Mouse (Mus musculus) neural tube, embryonic 13.5 days (tissue): ENCODE results near the gene Sipa1l2. TPM values are rescaled to one million over a fixed set of nuclear protein-coding genes. Genes with fewer than 3 reads are reported as not detected.

ENCODE experiments used
- ATAC-seq: fragments of 200-750 bp; cut with Nextera tagmentation; 2 replicates; pipeline ENCODE4 v1.8.0; 2017; ENCODE audit warnings: low read depth, mild to moderate bottlenecking, moderate TSS enrichment, moderate library complexity
- H3K27ac ChIP-seq: fragments of 300-500 bp; sonication (generic); replicated peaks from 2 replicates; pipeline ENCODE4 v1.5.1; 2015; ENCODE audit warnings: moderate library complexity, mild to moderate bottlenecking, inconsistent platforms
- H3K27me3 ChIP-seq: fragments of 300-500 bp; sonication (generic); 2 replicates; pipeline ENCODE4 v1.6.1; 2015; ENCODE audit warnings: mild to moderate bottlenecking, inconsistent platforms
- H3K36me3 ChIP-seq: fragments of 300-500 bp; sonication (generic); 2 replicates; pipeline ENCODE4 v1.6.1; 2015; ENCODE audit warnings: mild to moderate bottlenecking, inconsistent platforms
- H3K4me1 ChIP-seq: fragments of 300-500 bp; sonication (generic); replicated peaks from 2 replicates; pipeline ENCODE4 v1.6.1; 2015; ENCODE audit warnings: inconsistent platforms
- H3K4me2 ChIP-seq: fragments of 300-500 bp; sonication (generic); 2 replicates; pipeline ENCODE4 v1.6.1; 2015; ENCODE audit warnings: inconsistent platforms, mild to moderate bottlenecking, moderate library complexity
- H3K4me3 ChIP-seq: fragments of 300-500 bp; sonication (generic); 2 replicates; pipeline ENCODE4 v1.5.1; 2015; ENCODE audit warnings: mild to moderate bottlenecking, inconsistent platforms
- H3K9ac ChIP-seq: fragments of 300-500 bp; sonication (generic); 2 replicates; pipeline ENCODE4 v1.6.1; 2015; ENCODE audit warnings: moderate library complexity, mild to moderate bottlenecking, inconsistent platforms
- H3K9me3 ChIP-seq: fragments of 300-500 bp; sonication (generic); 2 replicates; pipeline ENCODE4 v1.6.1; 2016; ENCODE audit warnings: inconsistent platforms
- WGBS: fragments of 180-500 bp; shearing (Covaris S2); methylation state at CpG from one replicate; pipeline ENCODE4 v1.1.7; 2015; 5-methylcytosine and 5-hydroxymethylcytosine counted together
- polyA plus RNA-seq: library from polyadenylated mRNA; unstranded; fragments of >200 nt; fragmentation: Nextera tagmentation; extraction: Ambion mirVana; gene quantifications from 2 replicates; pipeline ENCODE4 v1.2.1, GENCODE M21; 2015

Gene Sipa1l2
- polyA plus RNA-seq, 1 experiment from 2014 or later: 19.7 TPM

DNA sequence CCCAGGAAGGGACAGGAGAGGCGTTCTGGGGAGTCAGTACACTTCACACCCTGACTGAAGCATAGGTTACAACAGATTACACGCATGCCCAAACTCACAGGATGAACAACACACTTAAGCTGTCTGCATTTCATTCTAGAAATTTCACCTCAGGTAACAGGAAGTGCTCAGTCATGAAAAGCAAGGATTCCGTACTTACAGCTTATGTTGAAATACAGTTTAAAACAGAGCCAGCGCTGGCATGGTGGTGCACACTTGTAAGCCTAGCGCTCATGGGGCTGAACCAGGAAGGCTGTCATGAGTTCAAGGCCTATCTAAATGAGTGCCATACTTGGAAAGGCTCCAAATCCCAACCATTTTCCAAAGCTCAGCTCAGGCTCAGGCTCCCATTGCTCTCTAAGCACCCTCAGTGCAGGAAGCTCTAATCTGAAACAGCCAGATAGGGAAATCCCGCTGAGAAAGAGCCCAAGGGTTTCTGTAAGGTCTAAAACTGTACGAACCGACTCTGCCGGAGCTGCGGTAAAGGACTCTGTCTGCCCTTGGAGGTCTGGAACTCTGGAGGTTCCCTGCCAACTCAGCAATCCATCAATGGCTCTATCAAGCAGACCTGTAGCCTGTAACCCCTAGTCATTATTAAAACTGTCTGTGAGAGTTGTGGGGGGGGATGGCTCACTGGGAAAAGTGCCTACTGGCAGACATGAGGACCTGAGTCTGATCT is 12.1 kb downstream of the Sipa1l2 start:
- Histone ChIP-seq H3K9ac (peak overlapping the region; percentile 58; the same call in 1 of the 2 replicates), H3K4me2 (peak overlapping the region; percentile 44; the same call in 1 of the 2 replicates), H3K27ac (peak overlapping the region; percentile 76), H3K4me1 (peaks cover 62% of the 10 kb centered on the region), H3K36me3 (no peaks in the 10 kb centered on the region), H3K4me3 (no peak overlapping the region), H3K27me3 (peaks cover 16% of the 10 kb centered on the region; the same call in 1 of the 2 replicates), H3K9me3 (no peaks in the 10 kb centered on the region)
- no peak for ATAC-seq
- 73% methylated on average over 10 of the region's 10 CpGs for WGBS

DNA sequence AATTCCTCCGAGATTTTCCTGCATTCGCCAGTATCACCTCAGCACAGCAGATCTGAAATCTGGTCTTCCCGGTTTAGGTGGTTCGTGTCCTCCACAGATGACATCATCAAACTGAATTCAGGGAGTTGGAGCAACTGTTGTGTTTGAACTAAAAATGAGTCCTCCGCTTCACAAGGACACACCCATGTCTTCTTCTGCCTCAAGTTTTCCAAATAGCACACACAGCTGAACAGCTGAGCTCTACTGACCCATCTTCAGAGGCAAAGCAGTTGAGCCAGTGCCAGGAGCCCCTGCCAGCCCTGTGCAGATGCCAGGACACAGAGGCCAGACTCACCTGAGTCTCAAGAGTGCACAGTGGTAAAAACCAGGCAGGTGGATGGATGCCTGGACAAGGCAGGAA is 12.9 kb downstream of the Sipa1l2 start:
- H3K9me3 ChIP-seq: no peaks in the 10 kb centered on the region
- WGBS: 95% methylated on average over 5 of the region's 5 CpGs

DNA sequence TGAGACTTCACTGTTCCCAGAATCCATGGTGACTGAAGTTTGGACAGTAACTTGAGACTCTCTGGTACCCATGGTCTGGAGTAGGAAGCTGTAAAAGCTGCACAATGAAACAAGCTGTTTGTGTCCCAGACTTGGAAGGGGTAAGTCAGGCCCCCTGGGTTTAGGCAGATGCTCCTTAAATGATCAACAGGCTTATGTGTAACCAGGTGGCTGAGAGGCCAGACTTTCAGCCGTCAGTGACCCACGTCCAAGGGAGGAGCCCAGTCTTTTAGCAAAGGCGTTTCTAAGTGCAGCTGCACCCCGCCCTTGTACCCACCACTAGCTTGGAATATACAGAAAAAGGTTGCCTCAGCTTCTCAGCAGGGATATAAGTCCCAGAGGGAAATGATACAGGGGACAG is 19.0 kb downstream of the Sipa1l2 start:
- WGBS: 40% methylated on average over 4 of the region's 4 CpGs
- Histone ChIP-seq H3K4me1 (peaks cover 42% of the 10 kb centered on the region), H3K4me2 (no peak overlapping the region), H3K36me3 (no peaks in the 10 kb centered on the region), H3K27ac (no peak overlapping the region), H3K4me3 (no peak overlapping the region), H3K9ac (no peak overlapping the region), H3K9me3 (no peaks in the 10 kb centered on the region), H3K27me3 (peaks cover 11% of the 10 kb centered on the region)
- no peak for ATAC-seq

More for the DNA sequence above, 12.9 kb downstream of the Sipa1l2 start:
- no peak overlapping the region for H3K4me3 ChIP-seq
- no peak overlapping the region for H3K4me2 ChIP-seq
- no peak for ATAC-seq
- H3K9ac ChIP-seq: no peak overlapping the region
- H3K4me1 ChIP-seq: peaks cover 57% of the 10 kb centered on the region
- H3K27ac ChIP-seq: no peak overlapping the region
- H3K36me3 ChIP-seq: no peaks in the 10 kb centered on the region
- H3K27me3 ChIP-seq: peaks cover 13% of the 10 kb centered on the region; the same call in 1 of the 2 replicates

DNA sequence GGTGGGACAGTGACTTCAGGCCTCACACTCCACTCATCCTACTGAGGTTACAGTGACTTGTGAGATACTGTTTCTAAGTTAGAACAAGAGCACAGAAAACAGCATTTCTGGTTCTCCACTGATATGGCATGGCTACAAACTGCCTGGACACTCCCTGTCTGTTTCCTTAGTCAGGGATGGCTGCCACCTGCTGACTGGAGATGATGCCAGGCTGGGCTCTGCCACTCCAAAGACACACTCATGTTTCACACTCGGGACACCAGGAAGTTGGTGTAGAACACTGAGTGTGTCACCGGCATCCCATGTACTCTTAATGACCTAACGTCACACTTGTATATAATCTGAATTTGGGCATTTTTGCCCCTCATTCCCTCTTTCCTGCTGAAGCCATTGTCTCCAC is 22.3 kb downstream of the Sipa1l2 start:
- peaks cover 4% of the 10 kb centered on the region; the same call in 1 of the 2 replicates for H3K27me3 ChIP-seq
- 66% methylated on average over 3 of the region's 3 CpGs for WGBS
- H3K9me3 ChIP-seq: no peaks in the 10 kb centered on the region
- no peak overlapping the region for H3K4me3 ChIP-seq
- no peak overlapping the region for H3K4me2 ChIP-seq
- peaks cover 54% of the 10 kb centered on the region for H3K4me1 ChIP-seq
- H3K9ac ChIP-seq: no peak overlapping the region
- ATAC-seq: no peak
- H3K36me3 ChIP-seq: no peaks in the 10 kb centered on the region
- no peak overlapping the region for H3K27ac ChIP-seq

DNA sequence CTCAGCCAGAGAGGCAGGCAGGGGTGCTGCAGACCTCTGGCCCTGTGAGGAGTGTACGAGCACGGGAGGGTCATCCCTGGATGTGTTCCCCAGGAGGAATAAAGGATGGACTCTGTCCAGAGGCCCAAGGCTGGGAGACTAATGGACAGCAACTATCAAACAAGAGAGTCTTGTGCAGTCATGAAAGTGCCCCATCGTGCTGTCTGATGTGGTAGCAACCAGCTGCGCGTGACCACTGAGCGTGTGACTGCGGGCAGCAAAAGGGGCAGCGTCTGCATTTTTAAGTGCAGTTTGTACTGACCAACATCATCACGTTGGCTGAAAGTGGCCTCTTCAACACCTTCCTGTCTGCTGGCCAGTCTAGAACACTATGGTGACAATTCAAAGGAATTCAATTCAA is 23.7 kb downstream of the Sipa1l2 start:
- ATAC-seq: no peak
- WGBS: 92% methylated on average over 9 of the region's 9 CpGs
- peaks cover 49% of the 10 kb centered on the region for H3K4me1 ChIP-seq

DNA sequence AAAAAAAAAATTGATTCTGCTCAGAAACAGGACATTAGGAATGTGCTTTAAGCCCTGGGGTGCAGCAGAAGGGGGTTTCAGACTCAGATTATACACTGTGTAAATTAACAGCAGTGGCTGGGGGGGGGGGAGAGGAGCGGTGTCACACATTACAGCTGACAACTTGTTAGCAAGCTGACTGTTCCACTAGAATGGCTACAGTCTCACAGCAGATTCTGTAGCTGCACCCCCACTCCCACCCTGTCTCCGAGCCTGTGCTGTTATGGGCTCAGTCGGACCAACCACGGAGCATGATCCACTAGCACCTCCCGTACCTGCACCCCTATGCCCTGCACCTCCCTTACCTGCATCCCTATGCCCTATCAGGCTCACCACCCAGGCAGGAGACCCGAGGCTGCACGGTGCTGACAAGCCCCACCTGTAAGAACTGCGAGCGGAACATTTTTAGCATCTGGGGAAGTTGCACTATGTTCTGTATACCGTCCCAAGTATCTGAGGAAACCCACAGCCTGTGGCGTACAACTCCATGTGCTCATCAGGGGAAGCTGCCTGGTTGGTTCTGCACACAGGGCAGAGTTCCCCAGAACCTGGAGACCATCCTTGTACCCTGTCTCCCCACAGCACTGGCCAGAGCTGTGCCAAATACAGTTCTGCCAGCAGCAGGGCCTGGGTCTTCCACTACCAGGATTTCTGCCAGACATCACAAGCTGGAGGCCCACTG is 26.6 kb downstream of the Sipa1l2 start:
- no peak overlapping the region for H3K27ac ChIP-seq
- WGBS: 84% methylated on average over 11 of the region's 11 CpGs
- no peaks in the 10 kb centered on the region for H3K36me3 ChIP-seq
- ATAC-seq: no peak
- no peak overlapping the region for H3K9ac ChIP-seq
- no peaks in the 10 kb centered on the region for H3K9me3 ChIP-seq
- no peak overlapping the region for H3K4me2 ChIP-seq
- H3K27me3 ChIP-seq: peaks cover 4% of the 10 kb centered on the region; the same call in 1 of the 2 replicates
- peaks cover 38% of the 10 kb centered on the region for H3K4me1 ChIP-seq
- H3K4me3 ChIP-seq: no peak overlapping the region

More for the DNA sequence above, 23.7 kb downstream of the Sipa1l2 start:
- Histone ChIP-seq H3K9me3 (no peaks in the 10 kb centered on the region), H3K36me3 (no peaks in the 10 kb centered on the region), H3K27ac (no peak overlapping the region), H3K4me2 (no peak overlapping the region), H3K9ac (no peak overlapping the region), H3K4me3 (no peak overlapping the region), H3K27me3 (peaks cover 4% of the 10 kb centered on the region; the same call in 1 of the 2 replicates)

DNA sequence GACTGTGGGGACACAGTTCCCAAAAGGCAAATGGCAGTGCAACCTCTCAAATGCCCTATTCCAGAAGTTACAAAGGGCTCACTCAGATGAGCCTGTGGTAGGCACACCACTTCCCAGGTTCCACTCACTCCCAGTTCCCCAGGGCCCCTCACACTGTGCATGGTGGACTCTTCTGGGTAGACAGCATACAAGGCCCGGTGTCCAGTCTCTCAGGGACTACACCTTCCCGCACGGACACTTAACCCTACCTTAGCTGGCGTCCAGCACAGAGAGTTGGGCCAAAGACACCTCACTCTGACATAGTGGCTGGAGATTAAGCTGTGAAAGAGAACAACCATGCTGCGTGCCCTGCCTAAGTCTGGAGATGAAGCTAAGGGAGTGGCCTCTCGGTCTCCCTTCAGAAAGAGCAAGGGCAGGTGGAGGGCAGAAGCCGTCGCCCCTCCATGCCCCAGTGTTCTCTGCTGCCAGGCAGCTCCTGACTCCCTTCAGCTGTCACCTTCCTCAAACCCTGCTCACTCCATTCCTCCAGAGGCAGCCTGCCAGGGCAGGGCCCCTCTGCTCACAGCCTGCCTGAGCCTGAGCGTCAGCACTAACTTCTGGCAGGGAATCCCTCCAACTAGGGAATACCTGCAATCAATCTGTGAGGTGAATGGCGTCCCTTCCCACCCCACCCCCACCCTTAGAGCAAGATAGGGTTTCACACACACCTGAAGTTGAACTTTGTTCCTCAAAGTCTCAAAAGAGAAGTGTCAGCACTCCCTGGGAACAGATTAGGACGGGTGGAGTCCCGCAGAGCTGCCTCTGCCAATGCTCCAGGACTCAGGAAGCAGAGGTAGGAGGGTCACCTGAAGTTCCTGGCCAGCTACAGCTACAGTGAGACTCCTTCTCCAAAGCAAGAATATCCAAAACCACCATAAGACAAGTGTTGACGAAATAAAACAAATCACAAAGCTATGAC is 30.3 kb downstream of the Sipa1l2 start:
- no peak for ATAC-seq
- Histone ChIP-seq H3K27ac (no peak overlapping the region), H3K9me3 (no peaks in the 10 kb centered on the region), H3K9ac (no peak overlapping the region), H3K4me3 (no peak overlapping the region), H3K36me3 (peaks cover 9% of the 10 kb centered on the region), H3K4me1 (peaks cover 32% of the 10 kb centered on the region), H3K27me3 (peaks cover 4% of the 10 kb centered on the region; the same call in 1 of the 2 replicates), H3K4me2 (no peak overlapping the region)
- WGBS: 81% methylated on average over 13 of the region's 13 CpGs

DNA sequence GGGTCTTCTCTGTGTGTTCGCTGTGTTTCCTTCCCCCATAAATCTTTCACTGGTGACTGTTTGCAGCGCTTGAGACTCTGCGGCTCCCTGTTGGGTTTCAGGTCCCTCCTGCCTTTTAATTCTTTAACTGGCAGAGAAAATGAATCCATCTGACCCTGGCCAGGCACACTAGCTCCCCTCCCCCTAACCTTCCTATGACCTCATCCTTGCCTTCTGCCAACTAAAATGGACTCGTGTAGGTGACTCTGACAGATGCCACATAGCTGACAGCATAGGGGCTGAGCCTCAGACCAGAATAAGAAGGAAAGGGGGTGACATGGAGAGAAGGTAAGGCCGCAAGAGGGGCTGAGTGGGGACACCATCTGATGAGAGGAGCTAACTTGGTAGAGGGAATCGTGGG is 31.3 kb downstream of the Sipa1l2 start:
- ATAC-seq: no peak
- Histone ChIP-seq H3K36me3 (peaks cover 9% of the 10 kb centered on the region), H3K4me3 (no peak overlapping the region), H3K9me3 (no peaks in the 10 kb centered on the region), H3K4me1 (peaks cover 37% of the 10 kb centered on the region), H3K9ac (no peak overlapping the region), H3K27me3 (peaks cover 4% of the 10 kb centered on the region; the same call in 1 of the 2 replicates), H3K27ac (0 out of 2 replicates have a peak overlapping the region, but pooled peaks have one; percentile 42), H3K4me2 (no peak overlapping the region)
- 30% methylated on average over 6 of the region's 6 CpGs for WGBS

DNA sequence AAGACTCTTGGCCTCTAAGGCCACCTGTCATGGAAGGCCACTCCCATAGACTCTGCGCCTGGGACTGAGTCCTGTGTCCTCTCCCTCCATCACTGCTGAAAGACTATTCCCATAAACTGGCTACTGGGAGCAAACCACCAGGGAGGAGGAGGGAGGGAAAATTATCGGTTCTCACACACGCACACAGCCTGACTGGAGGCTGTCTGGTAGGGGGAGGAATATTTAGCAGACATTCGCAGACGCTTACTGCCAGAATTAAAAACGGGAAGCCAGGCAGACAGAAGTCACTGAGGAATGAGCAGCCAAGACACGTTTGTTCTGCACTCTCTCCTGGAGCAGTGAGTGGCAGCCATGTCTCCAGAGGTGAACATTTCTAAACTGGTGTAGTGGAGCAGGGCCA is 35.9 kb downstream of the Sipa1l2 start:
- H3K9ac ChIP-seq: no peak overlapping the region; the same call in 1 of the 2 replicates
- WGBS: 42% methylated on average over 7 of the region's 7 CpGs
- no peak overlapping the region for H3K4me3 ChIP-seq
- no peak overlapping the region for H3K27ac ChIP-seq
- H3K4me2 ChIP-seq: no peak overlapping the region
- 0 out of 2 replicates have a peak, but pooled peaks cover 3% of the 10 kb centered on the region for H3K27me3 ChIP-seq
- no peaks in the 10 kb centered on the region for H3K9me3 ChIP-seq
- no peak for ATAC-seq
- H3K36me3 ChIP-seq: peaks cover 9% of the 10 kb centered on the region
- peaks cover 64% of the 10 kb centered on the region for H3K4me1 ChIP-seq

DNA sequence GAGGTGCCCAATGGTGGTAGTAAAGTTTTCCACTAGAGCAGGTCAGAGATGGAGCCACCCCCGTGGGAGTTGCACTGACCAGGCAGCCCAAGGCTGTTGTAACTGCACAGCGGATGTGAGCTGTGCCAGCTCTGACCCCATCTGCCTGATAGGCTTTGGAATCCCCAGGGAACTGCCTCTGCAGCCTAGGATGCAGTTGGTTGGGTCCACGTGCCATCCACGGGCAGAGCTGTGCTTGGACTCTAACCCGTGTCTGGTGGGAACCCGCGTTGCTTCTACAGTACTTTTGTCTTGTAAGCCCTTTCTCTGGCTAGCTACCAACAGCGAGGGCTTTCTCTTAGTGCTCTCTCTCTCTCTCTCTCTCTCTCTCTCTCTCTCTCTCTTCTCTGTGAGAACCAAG is 36.7 kb downstream of the Sipa1l2 start:
- Histone ChIP-seq H3K36me3 (peaks cover 9% of the 10 kb centered on the region), H3K27ac (no peak overlapping the region), H3K4me2 (no peak overlapping the region), H3K9me3 (no peaks in the 10 kb centered on the region), H3K27me3 (0 out of 2 replicates have a peak, but pooled peaks cover 3% of the 10 kb centered on the region), H3K4me1 (peaks cover 64% of the 10 kb centered on the region), H3K9ac (no peak overlapping the region), H3K4me3 (no peak overlapping the region)
- 46% methylated on average over 8 of the region's 8 CpGs for WGBS
- ATAC-seq: peak; percentile 38; the same call in 1 of the 2 replicates

DNA sequence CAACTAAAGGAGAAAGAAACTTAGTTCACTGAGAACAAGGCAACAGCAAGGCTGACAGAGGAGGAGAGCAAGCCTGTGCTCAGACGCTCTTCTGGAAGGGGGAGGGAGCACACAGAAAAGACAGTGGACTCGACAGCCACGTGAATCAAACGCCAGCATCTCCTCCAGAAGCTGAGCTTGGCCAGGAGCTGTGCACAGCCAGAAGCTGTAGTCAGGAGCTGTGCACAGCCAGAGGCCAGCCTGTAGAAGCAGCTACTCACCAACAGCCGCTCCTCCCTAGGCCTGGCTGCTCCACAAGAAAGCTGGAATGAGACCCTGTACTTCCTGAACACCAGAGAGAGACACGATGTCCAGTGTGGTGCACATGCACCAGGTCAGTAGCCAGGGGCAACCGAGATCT is 37.4 kb downstream of the Sipa1l2 start:
- H3K9me3 ChIP-seq: no peaks in the 10 kb centered on the region
- H3K4me2 ChIP-seq: no peak overlapping the region
- H3K9ac ChIP-seq: no peak overlapping the region
- no peak overlapping the region for H3K27ac ChIP-seq
- H3K4me3 ChIP-seq: no peak overlapping the region
- H3K36me3 ChIP-seq: peaks cover 3% of the 10 kb centered on the region
- peaks cover 71% of the 10 kb centered on the region for H3K4me1 ChIP-seq
- H3K27me3 ChIP-seq: 0 out of 2 replicates have a peak, but pooled peaks cover 3% of the 10 kb centered on the region
- whole genome bisulfite sequencing: 34% methylated on average over 7 of the region's 7 CpGs
- no peak for ATAC-seq
